Mouse (Mus musculus) ES-E14 (cell line): ENCODE data around the gene Gm36864.
"Not testable (repeated sequence)": the region's sequence is repeated elsewhere in the genome, so short reads cannot be mapped to it uniquely, and the experiment has no call there.

Source experiments
- MAFK ChIP-seq: IDR thresholded peaks from 2 replicates; pipeline ENCODE4 v1.6.1; 2014; ENCODE audit warnings: mild to moderate bottlenecking, low read depth, low read length, inconsistent platforms; ENCODE audit not compliant: insufficient read depth
- ZNF384 ChIP-seq: IDR thresholded peaks from 2 replicates; pipeline ENCODE4 v1.6.1; 2012; ENCODE audit warnings: low read depth, low read length, inconsistent platforms

- not testable (repeated sequence) for TF ChIP-seq ZNF384, MAFK
Observed at GRCm38 (mm10) chr7:44221601-44222000, 14.4 kb upstream of the Gm36864 start.
